Mouse (Mus musculus) cerebellum, adult 2 months (tissue): ENCODE data around the gene Igdcc3.

ENCODE experiments used
- CTCF ChIP-seq: fragments of 200-500 bp; IDR thresholded peaks from 2 replicates; pipeline ENCODE4 v1.5.1; 2011; ENCODE audit warnings: low read depth, mild to moderate bottlenecking, control low read depth, low read length, moderate library complexity, borderline replicate concordance; ENCODE audit not compliant: insufficient read depth
- POLR2A ChIP-seq: fragments of 200-500 bp; IDR thresholded peaks from 2 replicates; pipeline ENCODE4 v1.6.1; 2011; ENCODE audit warnings: low read length, control low read depth, borderline replicate concordance; ENCODE audit not compliant: insufficient read depth

GRCm38 (mm10) chr9:65196738-65197569 is 56.0 kb downstream of the Igdcc3 start:
- peak; percentile 78 for TF ChIP-seq CTCF
- no peak for TF ChIP-seq POLR2A
